Mouse (Mus musculus) T-helper 17 cell (primary cell): Measurements from ENCODE around the gene Gucy2e.

Source experiments
- in situ Hi-C, 2 experiments: fragments of 300-600 bp; cut with MboI, MseI; formaldehyde crosslinking; loops; 1 replicate in 1 of 2; 2 replicates in 1 of 2; pipeline ENCODE4 v1.15.1; 2025; ENCODE audit warnings: high pct_unique_total_duplicates in 2 of 2

Gucy2e gene

DNA sequence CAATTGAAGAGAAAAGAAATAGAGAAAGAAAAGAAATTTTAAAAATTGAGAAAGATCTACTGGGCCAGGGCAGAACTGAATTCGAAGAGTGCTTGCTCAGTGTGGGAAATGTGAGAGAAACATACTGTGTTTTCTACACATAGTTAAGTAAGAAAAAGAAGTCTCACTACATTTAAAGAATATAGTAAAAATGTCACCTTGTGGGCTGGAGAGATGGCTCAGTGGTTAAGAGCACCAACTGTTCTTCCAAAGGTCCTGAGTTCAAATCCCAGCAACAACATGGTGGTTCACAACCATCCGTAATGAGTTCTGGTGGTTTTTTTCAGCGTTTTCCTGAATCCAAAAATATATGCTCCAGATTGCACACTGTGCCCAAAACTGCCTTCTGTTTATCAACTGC is 58.3 kb downstream of the Gucy2e start:
- in situ Hi-C loops, result no loop called here

GRCm38 (mm10) chr11:69174722-69175121 is 62.1 kb downstream of the Gucy2e start:
- in situ Hi-C loops, result no loop called here

DNA sequence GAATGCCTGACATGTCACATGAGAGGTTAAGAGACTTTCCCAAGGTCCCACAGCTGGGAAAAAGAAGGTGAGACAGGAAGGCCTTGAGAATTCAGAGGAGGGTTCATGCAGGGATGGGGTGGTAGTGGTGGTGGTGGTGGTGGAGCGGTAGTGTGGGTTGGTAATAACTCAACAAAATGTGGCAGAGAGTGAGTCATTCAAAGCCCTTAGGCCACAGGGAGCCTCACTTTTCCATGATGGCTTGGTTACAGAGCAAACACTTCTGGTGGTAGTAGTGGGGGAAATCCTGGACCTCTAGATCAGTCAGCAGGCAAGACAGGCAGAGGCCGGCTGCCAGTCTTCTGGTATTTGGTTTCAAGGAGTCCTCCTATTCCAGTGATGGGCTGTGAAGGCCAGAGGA is 64.2 kb downstream of the Gucy2e start:
- in situ Hi-C loops, result no loop called here

- in situ Hi-C loops, result no loop called here
These were observed 65.2 kb downstream of the Gucy2e start for GRCm38 (mm10) chr11:69171626-69172025.

GRCm38 (mm10) chr11:69169313-69169712 is 67.5 kb downstream of the Gucy2e start:
- in situ Hi-C loops, result loop anchor here in 1 of 2 experiments (10.0 kb wide), 1 partner anchor 1055 kb away; no protein-coding TSS in a partner anchor
